Mouse (Mus musculus) Muller cell, postnatal 12 days (primary cell): Measurements from ENCODE around the gene Nomo1.

Experiments
- DNase-seq: peaks from one replicate; pipeline ENCODE4 v3.0.0-alpha.2; 2015; ENCODE audit errors: inconsistent ontology term

Gene Nomo1

GRCm38 (mm10) chr7:46033109-46033869 is at the start of gene Nomo1:
Nomo1 (plus strand) TSS chr7:46033698.
- DNase-seq: peak; percentile 99

- DNase-seq: no peak
Observed at GRCm38 (mm10) chr7:45986893-45987292, 46.6 kb upstream of the Nomo1 start.

- DNase-seq: no peak
Observed at GRCm38 (mm10) chr7:45988344-45988743, 45.2 kb upstream of the Nomo1 start.

- no peak for DNase-seq
Observed at GRCm38 (mm10) chr7:45992470-45992869, 41.0 kb upstream of the Nomo1 start.

GRCm38 (mm10) chr7:46000577-46000976 is 32.9 kb upstream of the Nomo1 start:
- DNase-seq: no peak

GRCm38 (mm10) chr7:46002748-46003147 is 30.8 kb upstream of the Nomo1 start:
- DNase-seq: no peak

- peak; percentile 43 for DNase-seq
Observed at GRCm38 (mm10) chr7:46009578-46009977, 23.9 kb upstream of the Nomo1 start.

GRCm38 (mm10) chr7:46012121-46012520 is 21.4 kb upstream of the Nomo1 start:
- DNase-seq: no peak

GRCm38 (mm10) chr7:46013266-46014010 is 20.1 kb upstream of the Nomo1 start:
- DNase-seq: no peak

- no peak for DNase-seq
Observed at GRCm38 (mm10) chr7:46019594-46019993, 13.9 kb upstream of the Nomo1 start.

GRCm38 (mm10) chr7:46021951-46022350 is 11.5 kb upstream of the Nomo1 start:
- DNase-seq: no peak

- no peak for DNase-seq
Observed at GRCm38 (mm10) chr7:46025436-46025835, 8.1 kb upstream of the Nomo1 start.

- no peak for DNase-seq
Observed at GRCm38 (mm10) chr7:46028681-46029080, 4.8 kb upstream of the Nomo1 start.

GRCm38 (mm10) chr7:46029299-46030144 is 4.0 kb upstream of the Nomo1 start:
- no peak for DNase-seq

- DNase-seq: no peak
Observed at GRCm38 (mm10) chr7:46030145-46030488, 3.4 kb upstream of the Nomo1 start, which contains the start of gene Abcc6. Abcc6 (minus strand) TSS chr7:46030302.

GRCm38 (mm10) chr7:46031075-46031474 is 2.4 kb upstream of the Nomo1 start:
- no peak for DNase-seq

- no peak for DNase-seq
Observed at GRCm38 (mm10) chr7:46033870-46034337, 406 bp downstream of the Nomo1 start.

GRCm38 (mm10) chr7:46034991-46035390 is 1.5 kb downstream of the Nomo1 start:
- DNase-seq: no peak

- no peak for DNase-seq
Observed at GRCm38 (mm10) chr7:46035468-46035867, 2.0 kb downstream of the Nomo1 start.

GRCm38 (mm10) chr7:46037433-46037832 is 3.9 kb downstream of the Nomo1 start:
- no peak for DNase-seq

- no peak for DNase-seq
Observed at GRCm38 (mm10) chr7:46039873-46040272, 6.4 kb downstream of the Nomo1 start.

- no peak for DNase-seq
Observed at GRCm38 (mm10) chr7:46044106-46044505, 10.6 kb downstream of the Nomo1 start.
